Mouse (Mus musculus): ENCODE results near the gene Zfp385a.

GRCm38 (mm10) chr15:103303916-103304615 is 35.8 kb downstream of the Zfp385a start:
- TF ChIP-seq CTCF (IDR thresholded peaks at IDR 0.05; ENCODE audit: low read depth, low read length) (no peak), POLR2A (IDR thresholded peaks at IDR 0.05; ENCODE audit: extremely low read depth, insufficient read depth, low read length) (no peak)
